Mouse (Mus musculus) WW6 (cell line): ENCODE results near the gene Fat2.

ENCODE experiments used
- DNase-seq: peaks from one replicate; pipeline ENCODE4 v3.0.0-alpha.2; 2013; ENCODE audit warnings: low read depth, low spot score

Fat2 gene

DNA sequence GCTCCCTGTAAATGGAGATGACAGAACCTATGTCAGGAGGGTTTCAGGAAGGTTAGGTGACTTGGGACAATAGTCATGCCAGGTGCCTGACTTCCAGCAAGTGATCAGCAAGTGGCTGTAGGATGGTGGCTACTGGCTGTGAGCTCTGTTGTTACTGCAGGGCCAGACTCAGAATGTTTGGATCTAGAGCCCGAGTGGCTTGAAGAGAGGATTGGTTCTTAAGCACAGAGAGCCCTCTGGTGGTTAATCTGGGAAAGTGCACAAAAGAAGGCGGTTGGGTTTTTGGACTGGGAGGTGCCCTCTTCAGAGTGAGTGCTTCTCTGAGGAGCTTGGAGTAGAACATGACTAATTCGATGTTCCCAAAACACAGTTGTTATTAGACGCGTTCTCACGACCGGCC is 95.8 kb downstream of the Fat2 start:
- DNase-seq, result peak; percentile 38

DNA sequence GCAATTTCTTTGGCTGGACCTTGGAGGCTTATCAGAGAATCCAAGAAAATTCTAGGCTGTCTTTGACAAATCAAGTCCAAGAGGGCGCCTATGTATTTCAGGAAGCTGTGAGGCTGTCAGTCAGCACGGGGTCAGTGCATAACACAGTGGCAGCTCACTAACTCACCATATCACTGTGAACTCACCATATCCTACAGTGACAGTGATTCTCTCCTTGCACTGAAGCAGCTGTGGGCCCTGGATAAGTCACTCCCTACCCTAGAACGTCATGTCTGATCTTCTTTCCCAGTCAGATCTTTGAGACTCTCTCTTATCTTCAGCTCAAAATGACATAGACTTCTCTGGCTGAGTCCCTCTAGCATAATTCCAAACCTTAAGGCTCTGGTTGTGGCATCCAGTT is 96.9 kb downstream of the Fat2 start:
- no peak for DNase-seq

DNA sequence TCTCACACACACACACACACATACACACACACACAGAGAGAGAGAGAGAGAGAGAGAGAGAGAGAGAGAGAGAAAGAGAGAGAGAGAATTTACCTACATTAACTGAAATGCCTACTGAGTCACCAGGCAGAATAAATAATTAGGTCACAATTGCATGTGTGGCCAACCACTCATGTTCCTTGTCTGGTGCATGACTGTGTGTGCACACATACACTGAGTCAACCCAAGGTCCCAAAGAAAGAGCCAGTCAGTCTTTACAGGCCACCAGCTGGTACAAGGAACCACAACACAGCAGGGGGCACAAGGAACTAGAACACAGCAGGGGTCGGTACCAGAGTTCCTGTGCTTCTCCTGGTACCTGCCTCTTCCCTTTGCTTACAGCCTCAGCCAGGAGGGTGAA is 99.5 kb downstream of the Fat2 start:
- DNase-seq, result no peak

DNA sequence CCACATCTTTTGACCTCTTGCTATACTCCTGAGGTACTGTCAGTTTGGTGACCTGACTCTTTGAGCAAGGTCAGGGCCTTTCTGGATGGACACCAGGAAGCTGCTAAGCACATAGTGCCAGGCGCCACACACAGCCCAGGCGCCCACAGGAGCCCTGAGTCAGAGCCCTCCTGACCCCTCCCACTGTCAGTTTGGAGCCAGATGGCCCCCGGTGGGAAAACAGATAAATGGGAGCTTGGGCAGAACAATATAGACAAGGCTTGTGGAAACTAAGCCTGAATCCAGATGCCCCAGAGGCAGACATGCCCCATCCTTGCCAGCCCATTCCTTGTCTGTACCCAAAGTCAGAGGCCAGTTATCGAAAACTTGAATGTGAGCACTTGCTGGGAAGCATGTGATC is 101.6 kb downstream of the Fat2 start:
- no peak for DNase-seq

DNA sequence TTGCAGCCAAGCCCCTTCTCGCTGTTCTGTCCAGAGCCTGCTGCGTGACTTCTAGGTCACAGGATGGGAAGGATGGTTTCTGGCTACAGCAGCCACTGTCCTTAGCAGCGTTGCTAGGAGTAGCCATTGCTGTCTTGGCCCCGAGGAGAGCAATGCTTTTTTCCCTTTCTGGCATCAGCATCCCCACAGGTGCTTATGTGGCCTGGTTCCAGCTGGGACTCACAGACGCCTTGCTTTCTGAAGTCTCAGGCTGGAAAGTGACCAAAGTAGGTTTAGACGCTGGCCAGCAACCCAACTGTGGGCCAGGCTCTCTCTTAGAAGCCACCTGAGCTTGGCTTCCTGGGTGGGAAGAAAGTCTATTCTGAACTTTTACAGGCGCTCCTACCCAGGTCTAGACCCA is 102.1 kb downstream of the Fat2 start:
- DNase-seq, result no peak

DNA sequence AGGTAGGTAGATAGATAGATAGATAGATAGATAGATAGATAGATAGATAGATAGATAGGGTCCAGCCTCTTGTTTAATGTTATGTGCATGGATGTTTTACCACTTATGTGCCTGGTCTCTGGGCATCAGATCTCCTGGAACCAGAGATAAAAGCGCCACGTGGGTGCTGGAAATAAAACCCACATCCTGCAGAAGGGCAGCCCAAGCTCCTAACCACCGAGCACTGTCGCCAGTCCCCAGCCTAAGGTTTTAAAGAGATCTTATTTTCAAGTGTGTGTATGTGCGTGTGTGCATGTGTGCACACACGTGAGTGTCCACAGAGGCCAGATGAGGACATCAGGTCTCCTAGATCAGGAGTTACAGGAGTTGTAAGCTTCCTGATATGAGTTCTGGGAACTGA is 105.3 kb downstream of the Fat2 start:
- no peak for DNase-seq

DNA sequence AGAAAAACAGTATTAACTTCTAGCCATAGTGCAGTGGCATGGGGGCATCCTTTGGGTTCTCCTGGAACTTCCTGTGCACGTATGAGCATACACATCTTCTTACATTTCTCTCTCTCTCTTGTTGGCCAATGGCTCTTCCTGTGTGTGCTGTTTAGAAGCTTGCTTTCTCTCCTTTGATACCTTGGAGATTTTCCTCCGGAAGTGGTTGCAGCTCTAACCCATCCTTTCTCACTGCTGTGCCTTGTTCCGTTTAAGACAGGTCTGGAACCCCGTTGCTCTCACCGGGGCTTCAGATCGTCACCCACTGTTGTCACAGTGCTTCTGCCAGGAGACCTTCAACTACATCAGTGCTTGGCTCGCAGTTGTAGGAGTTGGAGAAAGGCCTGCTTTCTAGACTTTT is 115.1 kb downstream of the Fat2 start:
- DNase-seq, result no peak

DNA sequence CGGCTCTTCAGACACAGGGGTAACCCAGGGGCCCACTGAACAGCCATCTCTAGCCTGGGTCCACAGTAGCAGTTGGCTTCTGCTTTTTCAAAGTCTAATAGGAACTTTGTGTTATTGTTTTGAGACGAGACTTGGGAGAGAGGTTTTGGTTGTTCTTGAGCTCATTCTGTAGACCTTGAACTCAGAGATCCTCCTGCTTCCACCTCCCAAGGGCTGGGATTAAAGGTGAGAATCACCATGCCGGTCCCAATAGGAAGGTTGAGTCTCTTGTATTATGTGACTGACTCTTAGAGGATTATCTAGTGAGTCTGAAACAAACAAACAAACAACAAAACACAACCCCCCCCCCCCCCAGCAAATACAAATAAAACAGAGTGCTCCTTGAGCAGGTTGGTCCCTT is 117.9 kb downstream of the Fat2 start:
- DNase-seq, result no peak

DNA sequence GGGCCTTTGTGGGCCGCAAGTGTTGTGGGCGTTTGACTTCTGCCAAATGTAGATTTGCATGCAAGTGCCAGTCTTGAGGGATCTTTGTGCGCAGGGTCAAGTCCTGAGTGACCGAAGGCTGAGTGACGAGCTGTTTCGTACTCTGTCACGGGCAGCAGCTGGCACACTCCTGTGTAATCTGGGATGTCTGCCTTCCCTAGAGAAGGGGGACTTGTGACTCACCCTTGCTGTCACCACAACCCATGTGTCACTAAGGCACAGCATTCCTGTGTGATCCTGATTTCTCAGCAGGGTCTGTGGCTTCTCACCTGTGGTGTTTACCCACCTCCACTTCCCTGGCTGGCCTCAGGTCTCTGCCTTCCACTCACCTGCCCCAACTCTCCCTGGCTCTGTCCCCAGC is 118.5 kb downstream of the Fat2 start:
- DNase-seq, result no peak

DNA sequence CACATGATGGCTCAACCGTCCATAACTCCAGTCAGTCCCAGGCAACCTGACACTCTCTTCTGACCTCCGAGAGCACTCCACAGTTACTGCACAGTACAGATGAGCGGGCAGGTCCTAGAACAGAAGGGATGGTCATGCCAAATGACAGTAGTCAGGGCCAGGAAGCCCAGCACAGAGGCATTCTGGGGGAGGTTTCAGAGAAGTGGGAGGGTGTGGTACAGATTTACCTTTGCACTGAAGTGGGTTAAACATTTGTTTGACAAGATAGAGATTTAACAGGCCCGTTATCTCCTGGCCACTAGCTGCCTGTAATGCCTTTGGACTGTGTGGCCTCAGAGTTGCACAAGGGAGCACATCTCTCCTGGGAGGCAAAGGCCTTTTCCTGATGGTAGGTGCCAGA is 118.9 kb downstream of the Fat2 start:
- no peak for DNase-seq

DNA sequence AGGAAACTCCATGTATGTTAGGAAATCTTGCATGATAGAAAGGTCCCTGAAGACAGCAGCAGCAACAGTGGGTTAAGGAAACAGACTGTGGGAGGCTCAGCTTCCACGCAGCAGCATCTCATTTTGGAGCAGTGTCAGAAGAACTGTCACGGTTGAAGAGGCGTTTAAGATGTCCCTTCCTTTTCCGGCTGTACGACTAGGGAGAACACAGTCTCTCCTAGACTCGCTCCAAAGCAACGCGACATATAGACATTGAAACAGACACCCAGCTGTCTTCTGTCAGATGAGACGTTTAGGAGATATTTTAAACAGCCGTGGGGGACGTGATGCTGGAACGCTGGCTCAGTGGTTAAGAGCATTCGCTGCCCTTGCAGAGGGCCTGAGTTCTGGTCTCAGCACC is 119.5 kb downstream of the Fat2 start:
- DNase-seq, result no peak

DNA sequence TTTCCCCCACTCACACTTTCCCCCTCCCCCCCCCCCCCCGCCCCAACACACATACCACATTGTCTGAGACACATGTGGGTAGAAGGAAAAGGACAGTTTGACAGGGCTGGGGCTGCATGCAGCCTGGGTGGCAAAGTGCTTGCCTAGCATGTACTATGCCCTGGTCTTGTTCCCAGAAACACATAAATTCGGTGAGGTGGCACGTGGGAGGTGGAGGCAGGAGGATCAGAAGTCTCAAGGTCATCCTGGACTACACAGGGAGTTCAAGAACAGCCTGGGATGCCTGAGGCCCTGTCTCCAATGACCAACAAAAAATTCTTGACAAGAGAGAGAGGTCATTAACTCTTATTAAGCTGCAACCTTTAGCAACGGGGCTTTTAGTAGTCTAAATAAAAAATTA is 120.3 kb downstream of the Fat2 start:
- DNase-seq, result no peak

DNA sequence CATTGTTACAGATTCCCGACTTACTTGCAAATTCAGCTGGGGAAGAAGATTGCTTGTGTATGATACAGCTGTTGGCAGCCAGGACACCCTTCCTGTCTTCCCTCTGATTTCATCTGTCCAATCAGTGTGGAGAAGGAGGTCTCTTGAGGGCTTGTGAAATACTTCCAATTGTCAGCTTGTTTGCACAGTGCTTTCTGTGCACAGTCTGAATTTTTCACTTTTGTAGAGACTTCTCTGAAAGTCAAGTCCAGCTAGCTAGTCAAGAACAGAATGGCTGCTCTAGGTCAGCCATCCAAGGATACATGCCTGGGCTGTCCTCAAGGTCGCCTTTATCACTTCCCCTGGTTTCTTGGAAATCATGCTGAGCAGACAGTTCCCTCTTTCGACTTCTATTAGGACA is 121.4 kb downstream of the Fat2 start:
- no peak for DNase-seq

DNA sequence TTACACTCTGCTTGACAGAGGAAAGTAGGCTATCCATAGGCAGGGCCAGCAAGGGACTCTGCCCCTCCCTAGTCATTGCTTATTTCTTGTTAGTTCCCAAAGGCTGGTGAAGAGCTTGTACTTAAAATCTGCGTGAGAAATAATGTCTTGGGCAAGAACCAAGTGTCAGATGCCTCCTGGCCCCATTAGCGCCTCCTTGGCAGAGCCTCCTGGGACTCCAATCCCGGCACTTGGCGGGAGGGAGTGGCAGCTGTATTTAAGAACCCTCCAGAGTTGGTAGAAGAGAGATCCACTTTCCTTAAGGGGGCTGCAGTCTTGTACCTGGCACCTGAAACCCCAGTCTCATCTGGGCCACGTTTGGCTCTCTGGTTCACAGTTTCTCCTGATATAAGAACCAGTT is 122.2 kb downstream of the Fat2 start:
- no peak for DNase-seq

DNA sequence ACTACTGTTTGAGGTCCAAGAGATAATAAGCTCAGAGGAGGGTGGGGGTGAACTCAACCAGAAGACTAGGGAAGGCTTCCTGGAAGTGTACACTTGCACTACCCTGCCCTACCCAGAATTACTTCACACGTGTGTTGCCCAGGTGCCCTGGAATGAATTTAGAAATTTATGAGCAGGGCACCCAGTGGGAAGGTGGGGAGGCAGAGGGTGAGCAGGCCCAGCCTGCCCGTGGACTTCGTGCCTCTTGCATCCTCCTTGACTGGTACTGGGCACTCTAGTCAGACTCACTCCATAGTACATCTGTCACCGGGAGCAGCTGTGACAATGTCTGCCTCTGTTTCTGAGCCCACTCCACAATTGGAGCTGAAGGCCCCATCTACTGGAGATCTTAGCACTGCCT is 122.8 kb downstream of the Fat2 start:
- DNase-seq, result no peak

DNA sequence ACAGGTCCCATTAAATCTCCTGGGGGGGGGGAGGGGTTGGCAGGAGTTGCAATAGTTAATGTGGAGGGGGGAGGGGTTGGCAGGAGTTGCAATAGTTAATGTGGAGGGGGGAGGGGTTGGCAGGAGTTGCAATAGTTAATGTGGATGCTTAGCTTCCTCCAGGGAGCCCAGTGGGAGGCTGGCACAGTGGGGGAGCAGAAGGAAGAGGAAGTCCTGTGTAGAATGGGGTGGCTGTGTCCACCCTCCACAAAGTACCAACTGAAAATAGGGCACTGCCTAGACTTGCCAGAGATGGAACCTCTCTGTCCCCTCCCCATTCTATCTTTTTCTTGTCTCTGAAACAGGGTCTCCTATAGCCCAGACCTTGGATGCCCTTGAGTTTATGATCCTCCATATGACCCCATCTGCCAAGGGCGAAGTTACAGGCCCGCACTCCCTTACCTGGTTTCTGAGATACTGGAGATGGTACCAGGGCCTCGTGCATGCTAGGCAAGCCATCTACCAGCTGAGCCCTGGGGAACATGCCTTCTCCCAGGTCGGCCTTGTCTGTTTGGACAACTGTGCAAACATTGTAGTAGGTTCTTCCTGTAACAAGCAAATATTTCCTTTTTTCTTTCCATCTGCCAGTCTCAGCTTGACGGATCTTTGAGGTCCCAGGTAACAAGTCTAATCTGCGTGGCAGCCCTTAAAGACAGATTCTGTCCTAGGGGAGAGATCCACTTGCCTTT is 126.6 kb downstream of the Fat2 start:
- no peak for DNase-seq

DNA sequence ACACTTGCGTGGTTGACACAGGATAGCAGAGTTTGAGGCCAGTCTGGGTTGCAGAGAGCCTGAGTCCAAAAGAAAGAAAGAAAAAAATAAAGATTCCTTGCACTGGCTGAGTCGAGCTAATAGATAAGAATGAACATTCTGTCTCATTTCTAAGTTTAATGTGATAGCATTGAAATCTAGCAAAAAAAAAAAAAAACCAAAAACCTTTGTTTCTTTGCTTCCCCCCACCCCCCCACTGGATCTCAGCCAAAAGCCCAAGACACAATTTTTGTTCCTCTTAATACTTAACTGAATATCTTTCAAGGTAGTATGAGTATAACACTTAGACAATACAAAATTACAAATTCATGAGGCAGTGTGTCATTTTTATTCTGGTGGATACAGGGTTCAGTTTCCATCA is 127.3 kb downstream of the Fat2 start:
- no peak for DNase-seq

DNA sequence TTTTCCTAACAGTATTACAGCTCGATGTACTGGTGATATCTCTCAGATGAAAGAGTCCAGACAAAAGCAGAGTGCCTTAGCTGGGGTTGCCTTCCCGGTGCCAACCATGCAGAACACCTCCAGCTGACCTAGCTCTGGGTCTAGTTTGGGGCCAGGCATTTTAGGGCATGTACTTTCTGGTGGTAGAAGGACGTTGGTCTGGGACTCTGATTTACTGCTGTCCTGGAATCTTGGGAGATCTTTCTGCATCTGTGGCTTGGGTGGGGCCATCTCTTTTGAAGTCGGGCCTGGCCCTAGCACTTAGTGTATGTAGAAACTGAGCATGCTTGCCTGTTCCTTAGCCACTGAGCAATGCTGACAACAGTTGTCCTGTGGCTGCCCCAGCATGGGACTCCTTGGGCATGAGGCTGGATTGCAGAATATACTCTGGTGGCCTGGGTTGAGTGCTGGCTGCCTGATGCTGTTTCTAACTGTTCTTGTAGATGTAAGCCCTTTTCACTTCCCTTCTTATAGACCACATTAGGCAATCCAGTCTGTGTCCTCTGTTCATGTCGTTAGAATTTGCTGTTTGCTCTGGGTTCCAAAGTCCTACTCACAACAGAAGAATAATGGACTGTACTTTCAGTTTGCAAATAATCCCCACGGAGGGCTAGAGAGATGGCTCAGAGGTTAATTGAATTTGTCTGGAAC is 128.2 kb downstream of the Fat2 start:
- no peak for DNase-seq

DNA sequence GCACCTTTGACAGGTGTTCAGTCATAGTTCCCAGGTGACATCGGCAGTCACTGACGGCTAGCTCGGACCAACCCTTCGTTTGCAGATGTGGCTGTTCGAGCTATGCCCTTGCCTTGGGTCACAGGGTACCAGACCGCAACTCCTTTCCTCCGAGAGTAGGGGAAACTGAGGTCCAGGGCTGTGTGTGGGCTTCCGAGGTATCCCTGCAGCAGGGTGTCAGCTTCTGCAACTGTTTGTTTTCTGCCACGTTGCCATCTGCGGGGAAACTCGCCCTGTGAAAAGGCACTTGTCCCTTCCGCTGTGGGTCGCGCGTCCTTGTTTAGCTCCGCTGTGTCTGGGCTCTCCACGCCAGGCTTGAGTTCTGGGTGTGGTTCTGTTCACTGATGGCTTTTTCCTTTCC is 131.8 kb downstream of the Fat2 start:
- no peak for DNase-seq

DNA sequence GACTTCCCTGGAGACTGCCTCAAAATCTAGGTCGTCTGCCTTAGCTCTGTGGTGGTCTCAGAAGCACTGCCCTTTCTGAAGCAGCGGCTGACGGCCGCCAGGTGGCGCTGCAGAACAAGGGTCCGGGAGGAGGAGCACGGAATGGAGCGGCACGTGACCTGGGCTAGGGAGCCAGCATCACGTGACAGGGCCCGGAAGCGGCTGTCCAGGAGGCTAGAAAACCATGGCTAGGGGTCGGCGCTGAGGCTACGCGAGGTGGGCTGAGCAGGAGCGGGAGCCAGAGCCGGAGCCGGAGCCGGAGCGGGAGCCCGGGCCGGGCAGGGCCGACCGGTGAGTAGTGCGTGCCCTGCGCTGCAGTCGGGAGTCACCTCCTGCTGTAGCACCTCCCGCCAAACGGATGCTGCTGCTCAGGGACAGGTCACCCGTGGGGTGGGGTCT is 132.2 kb downstream of the Fat2 start, which contains the start of gene Slc36a1:
Slc36a1 (plus strand) TSS at position 192 of the 438 bp plus-strand sequence.
- peak; percentile 92 for DNase-seq
